Mouse (Mus musculus): ENCODE results near the gene Slfn5. TPM values are rescaled to one million over a fixed set of nuclear protein-coding genes. Genes with fewer than 3 reads are reported as not detected.
A peak's percentile ranks its signal among the peaks of the same experiment; 100 is the strongest.
"Not testable (repeated sequence)": the region's sequence is repeated elsewhere in the genome, so short reads cannot be mapped to it uniquely, and the experiment has no call there.

The Slfn5 gene
- total RNA-seq, 2 experiments from 2014 or later: 78.3 to 87.2 TPM

GRCm38 (mm10) chr11:82933186-82933585 lies 18.0 kb upstream of the Slfn5 start:
- intact Hi-C loops (cut with DNase I): loop anchor here (2.0 kb wide), 1 partner anchor 14 kb away; no protein-coding TSS in a partner anchor
- DNase-seq: no peak

- intact Hi-C loops (cut with DNase I): no loop called here
- no peak for DNase-seq
These were observed 7.8 kb upstream of the Slfn5 start for GRCm38 (mm10) chr11:82943336-82943735.

GRCm38 (mm10) chr11:82945636-82946035 lies 5.5 kb upstream of the Slfn5 start:
- intact Hi-C loops (cut with DNase I): loop anchor here (2.0 kb wide), 1 partner anchor 13 kb away; no protein-coding TSS in a partner anchor
- no peak for DNase-seq

- no peak for DNase-seq
- intact Hi-C loops (cut with DNase I): loop anchor here (2.0 kb wide), 1 partner anchor 15 kb away; no protein-coding TSS in a partner anchor
These were observed 3.7 kb upstream of the Slfn5 start for GRCm38 (mm10) chr11:82947457-82947856.

- peak in 1 of 2 experiments; percentile 18 for DNase-seq
- intact Hi-C loops (cut with DNase I): no loop called here
These were observed 2.1 kb upstream of the Slfn5 start for GRCm38 (mm10) chr11:82949036-82949435.

- intact Hi-C loops (cut with DNase I): no loop called here
- peak; percentile 77 to 82 for DNase-seq
These were observed 889 bp downstream of the Slfn5 start for GRCm38 (mm10) chr11:82951865-82952611.

GRCm38 (mm10) chr11:82952612-82953542 lies 1.7 kb downstream of the Slfn5 start:
- intact Hi-C loops (cut with DNase I): no loop called here
- peak in 1 of 2 experiments; percentile 29 for DNase-seq

- DNase-seq: no peak
- intact Hi-C loops (cut with DNase I): no loop called here
These were observed 3.5 kb downstream of the Slfn5 start for GRCm38 (mm10) chr11:82954631-82955030.

- intact Hi-C loops (cut with DNase I): no loop called here
These were observed 5.8 kb downstream of the Slfn5 start for GRCm38 (mm10) chr11:82956925-82957324.

GRCm38 (mm10) chr11:82959613-82960012 lies 8.5 kb downstream of the Slfn5 start:
- intact Hi-C loops (cut with DNase I): loop anchor here (1.0 kb wide), 1 partner anchor 44 kb away; no protein-coding TSS in a partner anchor
- peak; percentile 29 to 60 for DNase-seq

More at GRCm38 (mm10) chr11:82956925-82957324, 5.8 kb downstream of the Slfn5 start:
- DNase-seq: no peak

- DNase-seq: no peak
These were observed 10.6 kb downstream of the Slfn5 start for GRCm38 (mm10) chr11:82961743-82962142.

GRCm38 (mm10) chr11:82962215-82962614 lies 11.1 kb downstream of the Slfn5 start:
- intact Hi-C loops (cut with DNase I): no loop called here
- DNase-seq: no peak

More at GRCm38 (mm10) chr11:82961743-82962142, 10.6 kb downstream of the Slfn5 start:
- intact Hi-C loops (cut with DNase I): no loop called here

GRCm38 (mm10) chr11:82970712-82971589 lies 19.8 kb downstream of the Slfn5 start:
- intact Hi-C loops (cut with DNase I): loop anchor here (5.0 kb wide), 1 partner anchor 71 kb away; no protein-coding TSS in a partner anchor
- peak; percentile 62 to 64 for DNase-seq

GRCm38 (mm10) chr11:82971590-82971974 lies 20.4 kb downstream of the Slfn5 start:
- no peak for DNase-seq
- intact Hi-C loops (cut with DNase I): loop anchor here (5.0 kb wide), 1 partner anchor 71 kb away; no protein-coding TSS in a partner anchor

GRCm38 (mm10) chr11:82973916-82974315 lies 22.8 kb downstream of the Slfn5 start:
- DNase-seq: peak in 1 of 2 experiments; percentile 20
- intact Hi-C loops (cut with DNase I): loop anchor here (5.0 kb wide), 1 partner anchor 68 kb away; no protein-coding TSS in a partner anchor

GRCm38 (mm10) chr11:82982409-82982808 lies 31.3 kb downstream of the Slfn5 start:
- intact Hi-C loops (cut with DNase I): loop anchor here (1.0 kb wide), 1 partner anchor 47 kb away; no protein-coding TSS in a partner anchor
- not testable (repeated sequence) for DNase-seq

GRCm38 (mm10) chr11:82983193-82983592 lies 32.0 kb downstream of the Slfn5 start:
- intact Hi-C loops (cut with DNase I): no loop called here
- DNase-seq: no peak

GRCm38 (mm10) chr11:82987621-82988020 lies 36.5 kb downstream of the Slfn5 start:
- intact Hi-C loops (cut with DNase I): no loop called here
- no peak for DNase-seq

- intact Hi-C loops (cut with DNase I): no loop called here
- no peak for DNase-seq
These were observed 38.2 kb downstream of the Slfn5 start for GRCm38 (mm10) chr11:82989357-82989756.

Measured in heart, postnatal 14 days (tissue).